Mouse (Mus musculus) embryonic facial prominence, embryonic 10.5 days (tissue): ENCODE measurements around the gene Dpf3. TPM values are rescaled to one million over a fixed set of nuclear protein-coding genes. Genes with fewer than 3 reads are reported as not detected.

ENCODE experiments used
- DNase-seq: peaks from one replicate; pipeline ENCODE4 v3.0.0-alpha.2; 2017; ENCODE audit warnings: low spot score
- H3K27ac ChIP-seq: fragments of 300-500 bp; sonication (generic); replicated peaks from 2 replicates; pipeline ENCODE4 v1.5.1; 2016; ENCODE audit warnings: mild to moderate bottlenecking
- H3K27me3 ChIP-seq: fragments of 300-500 bp; sonication (generic); replicated peaks from 2 replicates; pipeline ENCODE4 v1.6.1; 2016; ENCODE audit warnings: low read depth, mild to moderate bottlenecking; ENCODE audit not compliant: poor library complexity, severe bottlenecking
- H3K36me3 ChIP-seq: fragments of 300-500 bp; sonication (generic); replicated peaks from 2 replicates; pipeline ENCODE4 v1.6.1; 2016; ENCODE audit warnings: mild to moderate bottlenecking, moderate library complexity
- H3K4me1 ChIP-seq: fragments of 300-500 bp; sonication (generic); 2 replicates; pipeline ENCODE4 v1.6.1; 2016
- H3K4me3 ChIP-seq: fragments of 300-500 bp; sonication (generic); 2 replicates; pipeline ENCODE4 v1.5.1; 2016; ENCODE audit warnings: mild to moderate bottlenecking, moderate library complexity
- H3K9me3 ChIP-seq: fragments of 300-500 bp; sonication (generic); 2 replicates; pipeline ENCODE4 v1.6.1; 2016; ENCODE audit warnings: mild to moderate bottlenecking
- WGBS: fragments of 180-500 bp; shearing (Covaris S2); methylation state at CpG from one replicate; pipeline ENCODE4 v1.1.7; 2016; 5-methylcytosine and 5-hydroxymethylcytosine counted together
- polyA plus RNA-seq: library from polyadenylated mRNA; unstranded; fragments of >200 nt; fragmentation: Nextera tagmentation; extraction: Ambion mirVana; gene quantifications from 2 replicates; pipeline ENCODE4 v1.2.1, GENCODE M21; 2016

Dpf3 gene
- polyA plus RNA-seq = 2.8 and 3.0 TPM in 2 replicates

GRCm38 (mm10) chr12:83487476-83487991 lies at the start of gene Dpf3:
TSS of gene Dpf3 (minus strand) at chr12:83487716.
- peaks cover 40% of the 10 kb centered on the region for H3K4me1 ChIP-seq
- H3K27me3 ChIP-seq = peaks cover 63% of the 10 kb centered on the region
- DNase-seq = peak; percentile 98
- peaks cover 5% of the 10 kb centered on the region; the same call in 1 of the 2 replicates for H3K9me3 ChIP-seq
- under 1% methylated on average over 31 of the region's 31 CpGs for WGBS
- H3K4me3 ChIP-seq = peak within 1 kb of the TSS; percentile 78
- H3K36me3 ChIP-seq = no peaks in the 10 kb centered on the region
- peak within 1 kb of the TSS; percentile 74; the same call in 1 of the 2 replicates for H3K27ac ChIP-seq

GRCm38 (mm10) chr12:83536039-83536438 lies 48.5 kb upstream of the Dpf3 start:
- WGBS = 87% methylated on average over 9 of the region's 9 CpGs
- no peak for DNase-seq
- no peak overlapping the region for H3K27ac ChIP-seq
- H3K9me3 ChIP-seq = no peaks in the 10 kb centered on the region
- no peaks in the 10 kb centered on the region for H3K27me3 ChIP-seq
- H3K4me1 ChIP-seq = peaks cover 11% of the 10 kb centered on the region
- H3K36me3 ChIP-seq = peaks cover 92% of the 10 kb centered on the region
- H3K4me3 ChIP-seq = no peak overlapping the region

GRCm38 (mm10) chr12:83535428-83535827 lies 47.9 kb upstream of the Dpf3 start:
- Histone ChIP-seq H3K9me3 (no peaks in the 10 kb centered on the region), H3K4me1 (peaks cover 12% of the 10 kb centered on the region), H3K27me3 (no peaks in the 10 kb centered on the region), H3K27ac (no peak overlapping the region), H3K36me3 (peaks cover 89% of the 10 kb centered on the region), H3K4me3 (no peak overlapping the region)
- WGBS = 87% methylated on average over 11 of the region's 11 CpGs
- DNase-seq = no peak

- Histone ChIP-seq H3K27me3 (no peaks in the 10 kb centered on the region), H3K4me1 (peaks cover 12% of the 10 kb centered on the region), H3K27ac (no peak overlapping the region), H3K4me3 (no peak overlapping the region), H3K9me3 (no peaks in the 10 kb centered on the region), H3K36me3 (peaks cover 83% of the 10 kb centered on the region)
- DNase-seq = no peak
- 82% methylated on average over 3 of the region's 3 CpGs for WGBS
These were observed 46.7 kb upstream of the Dpf3 start for GRCm38 (mm10) chr12:83534190-83534589.

- H3K4me3 ChIP-seq = no peak overlapping the region
- no peaks in the 10 kb centered on the region for H3K9me3 ChIP-seq
These were observed 45.5 kb upstream of the Dpf3 start for GRCm38 (mm10) chr12:83532966-83533365.

GRCm38 (mm10) chr12:83531992-83532391 lies 44.5 kb upstream of the Dpf3 start:
- Histone ChIP-seq H3K4me1 (peaks cover 24% of the 10 kb centered on the region), H3K4me3 (no peak overlapping the region), H3K27me3 (no peaks in the 10 kb centered on the region), H3K9me3 (no peaks in the 10 kb centered on the region), H3K27ac (peak overlapping the region; percentile 30; the same call in 1 of the 2 replicates), H3K36me3 (peaks cover 72% of the 10 kb centered on the region)
- no peak for DNase-seq
- 91% methylated on average over 6 of the region's 6 CpGs for WGBS

More at GRCm38 (mm10) chr12:83532966-83533365, 45.5 kb upstream of the Dpf3 start:
- DNase-seq = no peak
- Histone ChIP-seq H3K4me1 (peaks cover 14% of the 10 kb centered on the region), H3K27ac (no peak overlapping the region), H3K36me3 (peaks cover 78% of the 10 kb centered on the region), H3K27me3 (no peaks in the 10 kb centered on the region)
- WGBS = 91% methylated on average over 3 of the region's 3 CpGs

- Histone ChIP-seq H3K9me3 (no peaks in the 10 kb centered on the region), H3K4me1 (peaks cover 46% of the 10 kb centered on the region), H3K4me3 (no peak overlapping the region), H3K27ac (no peak overlapping the region), H3K27me3 (no peaks in the 10 kb centered on the region), H3K36me3 (peaks cover 44% of the 10 kb centered on the region)
- WGBS = 90% methylated on average over 5 of the region's 5 CpGs
- no peak for DNase-seq
These were observed 41.1 kb upstream of the Dpf3 start for GRCm38 (mm10) chr12:83528665-83529064.

- no peaks in the 10 kb centered on the region for H3K9me3 ChIP-seq
- DNase-seq = peak; percentile 27
- no peaks in the 10 kb centered on the region for H3K27me3 ChIP-seq
- H3K36me3 ChIP-seq = peaks cover 38% of the 10 kb centered on the region
- peaks cover 53% of the 10 kb centered on the region for H3K4me1 ChIP-seq
- no peak overlapping the region for H3K4me3 ChIP-seq
- 48% methylated on average over 6 of the region's 6 CpGs for WGBS
- peak overlapping the region; percentile 25; the same call in 1 of the 2 replicates for H3K27ac ChIP-seq
These were observed 40.3 kb upstream of the Dpf3 start for GRCm38 (mm10) chr12:83527816-83528215.

GRCm38 (mm10) chr12:83525822-83526544 lies 38.5 kb upstream of the Dpf3 start:
- 65% methylated on average over 18 of the region's 18 CpGs for WGBS
- H3K4me1 ChIP-seq = peaks cover 50% of the 10 kb centered on the region
- peaks cover 20% of the 10 kb centered on the region for H3K36me3 ChIP-seq
- peak; percentile 34 for DNase-seq
- no peaks in the 10 kb centered on the region for H3K27me3 ChIP-seq
- no peak overlapping the region for H3K4me3 ChIP-seq
- H3K9me3 ChIP-seq = no peaks in the 10 kb centered on the region
- no peak overlapping the region for H3K27ac ChIP-seq

GRCm38 (mm10) chr12:83524329-83524728 lies 36.8 kb upstream of the Dpf3 start:
- no peak overlapping the region for H3K4me3 ChIP-seq
- H3K4me1 ChIP-seq = peaks cover 59% of the 10 kb centered on the region
- DNase-seq = no peak
- no peaks in the 10 kb centered on the region for H3K9me3 ChIP-seq
- no peaks in the 10 kb centered on the region for H3K27me3 ChIP-seq
- peaks cover 11% of the 10 kb centered on the region; the same call in 1 of the 2 replicates for H3K36me3 ChIP-seq
- H3K27ac ChIP-seq = no peak overlapping the region
- 83% methylated on average over 5 of the region's 5 CpGs for WGBS

GRCm38 (mm10) chr12:83523892-83524291 lies 36.4 kb upstream of the Dpf3 start:
- 72% methylated on average over 4 of the region's 4 CpGs for WGBS
- Histone ChIP-seq H3K9me3 (no peaks in the 10 kb centered on the region), H3K4me1 (peaks cover 59% of the 10 kb centered on the region)

GRCm38 (mm10) chr12:83523056-83523455 lies 35.5 kb upstream of the Dpf3 start:
- 84% methylated on average over 6 of the region's 6 CpGs for WGBS
- H3K9me3 ChIP-seq = no peaks in the 10 kb centered on the region
- H3K27me3 ChIP-seq = no peaks in the 10 kb centered on the region
- H3K36me3 ChIP-seq = peaks cover 5% of the 10 kb centered on the region; the same call in 1 of the 2 replicates
- DNase-seq = no peak
- no peak overlapping the region for H3K27ac ChIP-seq
- no peak overlapping the region for H3K4me3 ChIP-seq
- H3K4me1 ChIP-seq = peaks cover 58% of the 10 kb centered on the region

More at GRCm38 (mm10) chr12:83523892-83524291, 36.4 kb upstream of the Dpf3 start:
- Histone ChIP-seq H3K27me3 (no peaks in the 10 kb centered on the region), H3K36me3 (peaks cover 8% of the 10 kb centered on the region; the same call in 1 of the 2 replicates), H3K27ac (no peak overlapping the region), H3K4me3 (no peak overlapping the region)
- DNase-seq = no peak

- DNase-seq = no peak
- no peaks in the 10 kb centered on the region for H3K9me3 ChIP-seq
- no peaks in the 10 kb centered on the region for H3K36me3 ChIP-seq
- H3K27ac ChIP-seq = peak overlapping the region; percentile 88; the same call in 1 of the 2 replicates
- peaks cover 46% of the 10 kb centered on the region for H3K4me1 ChIP-seq
- 50% methylated on average over 8 of the region's 8 CpGs for WGBS
- H3K27me3 ChIP-seq = no peaks in the 10 kb centered on the region
- H3K4me3 ChIP-seq = peak overlapping the region; percentile 80
These were observed 33.6 kb upstream of the Dpf3 start for GRCm38 (mm10) chr12:83521083-83521482.
